Mouse (Mus musculus) right cerebral cortex, postnatal 36 days (tissue): Measurements from ENCODE around the gene Sdr42e1.
A peak's percentile ranks its signal among the peaks of the same experiment; 100 is the strongest.

Experiments
- DNase-seq, 2 experiments: peaks; one replicate each; pipeline ENCODE4 v3.0.0; 2022; ENCODE audit warnings: low spot score in 2 of 2, mixed read lengths in 1 of 2

Gene Sdr42e1

DNA sequence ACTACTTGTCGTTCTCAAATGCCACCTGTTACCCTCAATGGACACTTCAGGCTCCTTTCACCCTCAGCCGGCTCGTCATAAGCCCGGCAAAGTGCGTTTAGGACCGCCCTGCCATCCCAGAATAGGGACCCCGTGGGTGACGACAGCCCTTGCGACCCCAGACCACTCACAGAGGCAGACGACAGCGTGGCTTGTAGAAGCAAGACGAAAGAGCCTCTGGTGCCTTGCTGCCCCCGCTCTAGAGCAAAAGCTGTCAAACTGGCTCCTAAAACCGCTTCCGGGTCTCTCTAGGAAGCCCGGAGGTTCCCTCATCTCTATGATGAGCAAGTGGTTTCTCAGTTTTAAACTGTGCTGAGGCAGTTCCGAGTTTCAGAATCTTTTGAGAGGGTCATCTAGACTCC is at the start of gene Sdr42e1:
Gene Sdr42e1, minus strand, starts transcription at position 260 of the 401 bp plus-strand sequence.
- peak; percentile 9 to 20 for DNase-seq

DNA sequence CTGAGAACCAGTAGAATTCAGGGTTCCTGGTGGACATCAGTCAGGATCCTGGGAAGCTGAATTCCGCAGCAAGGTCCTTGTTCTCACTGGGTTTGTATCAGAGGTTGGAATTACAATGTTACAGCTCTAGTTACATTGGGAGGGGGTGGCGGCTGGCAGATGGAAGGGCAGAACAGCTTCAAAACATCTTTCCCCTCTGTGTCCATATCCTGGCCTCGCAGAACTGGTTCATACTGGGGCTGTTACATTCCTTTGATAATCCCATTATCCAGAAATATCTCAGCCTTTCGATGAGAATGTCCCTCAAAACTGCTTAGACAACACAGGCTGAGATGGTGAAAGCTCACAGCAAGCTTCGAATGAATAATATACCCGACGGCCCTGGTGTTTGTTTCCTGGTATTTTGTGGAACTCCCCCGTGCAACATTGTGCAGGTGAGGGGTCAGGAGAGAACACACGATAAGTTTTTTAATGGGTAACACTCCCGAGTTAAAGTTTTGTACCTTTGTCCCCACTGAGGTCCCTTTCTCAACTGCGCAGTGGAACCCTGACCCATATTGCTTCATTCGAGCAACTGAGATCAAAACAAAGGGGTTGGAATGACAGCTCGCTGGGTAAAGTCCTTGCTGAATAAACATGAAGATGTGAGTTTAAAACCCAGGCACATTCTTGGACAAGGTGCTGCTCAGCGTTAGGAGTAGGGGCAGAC is 44.8 kb upstream of the Sdr42e1 start:
- no peak for DNase-seq

DNA sequence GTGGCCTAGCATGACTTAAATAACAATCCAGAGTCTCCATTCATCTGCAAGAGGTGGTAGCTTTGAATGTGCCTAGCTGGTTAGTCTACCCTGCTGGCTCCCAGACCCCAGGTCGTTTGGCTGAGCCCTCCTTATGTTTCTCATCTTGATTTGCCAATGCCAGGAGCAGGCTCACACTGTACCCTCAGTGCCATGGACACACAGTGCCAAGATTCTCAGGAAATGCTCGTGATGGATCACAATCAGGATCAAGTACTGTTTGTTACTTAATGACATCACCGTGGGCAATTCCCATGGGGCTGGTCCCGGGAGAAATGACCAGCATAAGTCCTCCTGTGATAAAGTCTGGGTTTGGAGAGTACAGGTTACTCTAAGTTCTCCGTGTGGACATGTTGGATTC is 42.4 kb upstream of the Sdr42e1 start:
- DNase-seq = no peak

DNA sequence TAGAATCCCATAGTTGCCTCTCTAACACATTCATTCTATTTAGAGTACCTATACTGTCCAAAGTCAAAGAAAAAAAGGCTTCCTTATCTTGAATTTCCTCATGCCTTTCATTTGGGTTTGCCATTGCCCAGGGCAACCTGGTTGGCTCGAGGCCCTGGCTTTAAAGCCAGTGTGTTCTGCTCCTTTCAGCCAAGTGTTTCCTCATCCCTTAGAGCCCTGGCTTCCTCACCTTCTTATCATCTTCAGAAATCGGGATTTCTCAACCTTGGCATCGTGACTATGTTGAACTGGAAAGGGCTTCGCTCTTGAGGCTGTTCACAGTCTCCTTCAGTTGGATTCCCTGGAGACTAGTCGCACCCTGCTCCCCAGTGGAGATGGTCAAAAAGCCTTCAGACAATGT is 41.1 kb upstream of the Sdr42e1 start:
- DNase-seq = no peak

DNA sequence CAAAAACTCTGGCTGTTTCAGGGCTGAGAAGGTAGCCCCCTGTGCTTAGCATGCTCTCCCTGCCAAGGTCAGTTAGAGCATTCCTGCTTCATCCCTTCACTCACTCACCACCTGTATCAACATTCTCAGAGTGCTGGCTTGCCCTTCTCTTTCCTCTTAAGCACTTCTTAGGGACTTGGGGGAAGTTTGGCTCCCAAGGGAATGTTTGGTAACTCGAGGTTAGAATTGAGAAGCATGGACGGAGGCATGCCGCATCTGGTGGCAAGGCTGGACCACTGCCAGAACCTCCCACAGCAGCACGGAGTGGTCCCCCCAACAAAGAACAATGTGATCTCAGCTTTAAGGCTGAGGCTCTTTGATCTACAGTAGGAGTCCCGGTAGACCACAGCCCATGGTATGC is 38.7 kb upstream of the Sdr42e1 start:
- no peak for DNase-seq

DNA sequence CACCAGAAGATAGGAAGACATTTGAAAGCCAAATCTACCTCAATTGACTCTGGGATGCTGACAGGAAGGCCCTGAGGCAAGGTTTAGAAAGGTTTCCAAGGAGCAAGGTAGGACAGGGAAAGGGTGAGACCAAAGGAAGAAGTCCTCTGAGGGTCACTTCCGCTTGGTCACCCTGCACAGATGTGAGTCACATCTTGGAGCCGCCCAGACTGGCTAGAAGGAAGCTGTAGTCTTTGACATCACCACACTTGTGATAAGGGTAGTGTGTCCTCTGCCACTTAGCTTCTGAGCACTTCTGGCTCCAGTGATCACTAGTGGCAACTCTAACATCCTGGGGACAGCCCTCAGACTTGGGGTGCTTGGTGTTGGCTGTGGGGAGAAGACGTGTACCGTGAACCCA is 32.7 kb upstream of the Sdr42e1 start:
- DNase-seq = no peak

DNA sequence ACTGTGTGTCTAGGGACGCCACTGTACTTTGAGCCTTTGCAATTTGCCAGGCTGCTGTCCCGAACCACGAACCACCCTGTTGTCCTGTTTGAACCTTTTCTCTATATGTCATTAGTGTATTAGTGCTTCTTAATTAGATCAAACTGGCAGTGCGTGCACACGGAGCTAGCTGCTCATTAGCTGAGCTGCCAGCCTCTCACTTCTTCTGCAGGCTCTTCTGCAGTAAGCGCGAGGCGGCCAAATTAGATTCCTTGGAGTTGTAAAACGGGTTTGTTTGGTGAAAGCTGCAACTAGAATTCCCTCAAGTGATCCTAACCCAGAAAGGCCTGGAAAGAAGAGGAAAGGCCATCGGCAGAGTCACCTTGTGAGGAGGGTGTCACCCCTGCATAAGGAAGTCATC is 29.2 kb upstream of the Sdr42e1 start:
- DNase-seq = no peak

DNA sequence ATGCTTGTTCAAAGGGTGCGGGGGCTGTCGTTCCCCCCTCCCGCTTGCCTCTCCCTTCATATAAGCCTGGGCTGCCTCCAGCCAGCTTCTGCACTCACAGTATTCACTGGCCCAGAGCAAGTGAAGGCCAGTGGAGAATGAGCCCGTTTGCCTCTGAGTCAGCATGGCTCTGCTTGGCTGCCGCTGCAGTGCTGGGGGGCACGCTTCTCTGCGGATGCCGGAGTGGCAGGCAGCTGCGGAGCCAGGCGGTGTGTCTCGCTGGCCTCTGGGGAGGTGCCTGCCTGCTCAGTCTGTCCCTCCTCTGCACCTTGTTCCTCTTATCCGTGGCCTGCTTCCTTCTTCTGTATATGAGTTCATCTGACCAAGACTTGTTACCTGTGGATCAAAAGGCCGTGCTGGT is 28.4 kb upstream of the Sdr42e1 start, which contains the start of gene Hsd17b2:
Gene Hsd17b2, plus strand, starts transcription at position 46 of the 400 bp plus-strand sequence.
- no peak for DNase-seq

DNA sequence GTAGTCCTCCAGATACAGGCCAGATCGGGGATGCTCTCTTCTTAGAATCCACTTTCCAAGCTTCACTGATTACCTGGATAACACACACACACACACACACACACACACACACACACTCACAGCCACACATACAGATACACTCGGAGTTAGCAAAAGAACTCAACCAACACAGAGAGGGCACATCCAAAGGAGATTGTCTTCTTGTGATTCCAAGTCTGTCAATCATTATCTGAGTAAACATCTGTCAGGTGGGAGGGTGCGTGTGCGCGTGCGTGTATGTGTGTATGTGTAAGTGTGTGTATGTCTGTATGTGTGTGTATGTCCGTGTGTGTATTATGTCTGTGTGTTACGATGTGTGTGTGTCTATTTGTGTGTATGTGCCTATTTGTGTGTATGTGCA is 27.8 kb upstream of the Sdr42e1 start:
- DNase-seq = no peak

DNA sequence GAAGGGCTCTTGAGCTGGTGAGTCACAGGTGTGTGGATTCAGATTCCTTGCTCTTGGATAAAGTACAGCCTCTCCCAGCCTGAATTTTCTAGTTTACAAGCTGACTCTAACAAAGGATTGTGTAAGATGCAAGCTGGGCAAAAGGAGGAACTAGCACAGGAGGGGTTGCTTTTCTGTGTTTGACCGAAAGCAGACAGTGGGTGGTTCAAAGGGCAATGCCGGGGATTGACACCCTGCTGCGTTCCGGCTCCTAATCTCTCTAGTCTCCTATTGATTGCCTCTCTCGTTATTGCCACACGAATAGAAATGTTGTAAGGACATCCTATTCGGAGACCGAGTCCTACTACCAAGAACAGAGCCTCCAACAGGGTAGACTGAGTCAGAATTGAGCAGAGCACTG is 27.2 kb upstream of the Sdr42e1 start:
- DNase-seq = no peak

DNA sequence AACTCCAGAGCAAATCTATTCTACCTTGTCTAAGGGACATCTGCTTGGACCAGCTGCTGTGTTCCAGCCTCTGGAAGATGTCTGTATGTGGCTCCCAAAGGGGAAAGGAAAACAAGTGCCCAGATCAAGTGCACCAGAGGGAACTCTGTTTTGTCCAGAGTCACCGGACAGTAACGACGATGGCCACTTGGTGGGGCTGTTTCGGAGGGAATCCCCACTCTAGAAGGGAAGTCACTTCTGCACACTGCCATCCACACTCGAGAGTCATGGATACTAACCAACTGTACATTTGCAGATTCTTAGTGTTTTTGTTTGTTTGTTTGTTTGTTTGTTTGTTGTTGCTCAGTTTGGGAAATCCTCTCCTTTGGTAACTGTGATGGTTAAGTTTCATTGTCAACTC is 23.8 kb upstream of the Sdr42e1 start:
- no peak for DNase-seq

DNA sequence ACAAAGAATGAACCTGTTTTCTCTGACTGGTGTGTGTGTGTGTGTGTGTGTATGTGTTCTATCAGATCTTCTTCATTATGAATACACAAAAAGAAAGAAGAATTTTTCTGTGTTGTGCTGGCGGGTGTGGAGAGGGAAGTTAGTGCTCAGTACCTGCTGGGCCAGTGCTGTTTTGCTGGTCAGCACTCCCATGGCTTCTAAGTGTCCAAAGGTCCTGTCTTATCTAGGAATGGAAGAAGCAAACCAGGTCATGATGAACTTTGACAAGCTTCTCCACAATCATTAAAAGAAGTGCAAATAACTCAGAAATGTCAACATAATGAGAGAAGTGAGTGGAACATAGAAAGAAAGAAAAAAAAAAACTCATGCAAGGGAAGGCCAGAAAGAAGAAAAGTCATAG is 22.1 kb upstream of the Sdr42e1 start:
- DNase-seq = no peak

DNA sequence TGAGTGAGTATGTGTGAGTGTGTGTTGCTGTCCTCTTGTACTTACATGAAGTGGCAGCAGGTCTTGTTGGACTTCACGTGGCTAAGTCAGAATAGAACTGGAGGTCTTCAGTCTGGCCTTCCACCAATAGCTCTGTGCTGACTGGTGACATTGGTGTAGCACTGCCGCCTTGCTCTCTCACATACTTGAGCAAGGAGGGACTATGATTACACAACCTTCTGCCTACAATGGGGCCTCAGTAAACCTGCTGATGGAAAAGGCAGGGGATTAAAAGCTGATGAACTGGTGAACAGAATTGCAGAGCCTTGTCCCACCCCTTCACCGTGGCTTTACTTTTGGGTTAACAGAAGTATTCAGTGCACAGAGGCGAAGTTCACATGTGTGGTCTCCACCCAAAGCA is 18.6 kb upstream of the Sdr42e1 start:
- no peak for DNase-seq

DNA sequence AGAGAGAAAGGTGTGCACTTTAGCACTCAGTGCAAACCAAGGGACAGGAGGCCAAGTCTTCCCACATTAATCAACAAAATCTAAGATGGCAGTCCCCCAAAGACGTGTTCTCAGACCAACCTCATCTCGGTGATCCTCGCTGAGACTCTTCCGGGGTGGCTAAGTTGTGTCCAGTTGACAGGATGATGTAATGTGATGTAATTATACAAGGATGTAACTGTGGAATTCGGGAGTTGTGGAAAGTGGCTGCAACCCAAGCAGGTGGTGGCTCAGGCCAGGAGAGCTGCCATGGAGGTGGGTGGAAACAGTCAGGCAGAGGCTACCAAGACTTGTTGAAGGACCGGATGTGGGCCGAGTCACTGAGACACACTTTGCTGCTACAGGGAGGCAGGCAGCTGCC is 14.4 kb upstream of the Sdr42e1 start:
- no peak for DNase-seq

DNA sequence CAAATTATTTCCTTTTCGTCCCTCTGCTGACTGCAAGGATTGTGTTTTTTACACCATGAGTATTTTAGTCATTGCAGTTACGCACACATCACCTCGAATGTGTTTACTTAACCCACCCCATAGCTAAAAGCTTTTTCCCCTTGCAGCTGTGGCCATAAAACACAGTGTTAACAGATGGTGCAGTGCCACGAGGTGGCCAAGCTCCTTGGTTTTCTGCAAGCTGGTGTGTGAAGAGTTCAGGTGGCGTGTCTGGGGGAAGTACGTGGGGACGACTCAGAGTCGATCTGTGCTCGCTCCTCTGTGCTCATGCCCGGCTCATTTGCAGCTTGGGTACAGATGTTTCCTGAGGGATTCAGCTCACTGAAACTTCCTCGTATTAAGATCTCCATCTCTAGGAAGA is 11.0 kb upstream of the Sdr42e1 start:
- DNase-seq = no peak

DNA sequence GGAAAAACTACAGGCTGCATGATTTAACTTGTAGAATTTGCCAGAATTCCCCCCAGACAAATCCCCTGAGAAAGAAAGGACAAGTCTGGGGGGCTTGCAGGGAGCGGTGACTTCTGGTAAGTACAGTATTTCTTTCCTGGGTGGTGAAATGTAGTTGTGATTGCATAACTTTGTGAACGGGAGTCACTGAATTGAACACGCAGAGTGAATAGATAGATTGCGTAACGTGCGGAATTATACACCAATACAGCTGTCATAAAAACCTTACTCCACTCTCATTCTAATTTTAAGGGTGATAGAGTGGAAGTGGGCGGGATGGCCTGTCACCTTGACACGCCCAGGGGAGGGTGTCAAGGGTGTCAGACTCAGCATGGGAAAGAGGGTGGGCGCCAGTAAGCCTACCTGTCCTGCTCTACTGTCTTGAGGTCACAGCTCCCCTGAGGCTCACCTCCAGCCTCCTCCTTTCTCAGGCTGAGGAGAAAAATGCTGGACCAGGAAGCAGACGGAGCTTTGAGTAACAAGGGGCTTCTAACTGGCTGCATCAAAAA is 10.5 kb upstream of the Sdr42e1 start:
- DNase-seq = no peak

DNA sequence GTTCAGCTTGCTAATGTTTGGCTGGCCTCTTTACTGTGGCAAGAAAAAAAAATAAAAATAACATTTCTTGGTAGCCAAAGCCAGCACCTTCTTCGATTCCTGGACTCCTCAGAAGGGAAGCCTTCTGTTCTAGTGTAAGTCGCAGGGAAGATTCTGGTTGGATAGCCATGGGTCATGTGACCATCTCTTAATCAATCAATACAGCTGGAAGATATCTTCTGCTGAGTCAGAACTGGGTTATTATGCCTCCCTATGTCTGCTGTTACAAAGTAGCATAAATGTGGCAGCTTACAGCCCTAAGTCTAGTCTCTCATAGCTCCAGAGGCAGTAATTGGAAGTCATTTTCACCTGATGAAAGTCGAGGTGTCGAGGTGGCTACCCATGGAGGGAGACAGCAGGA is 5.2 kb upstream of the Sdr42e1 start:
- DNase-seq = no peak

DNA sequence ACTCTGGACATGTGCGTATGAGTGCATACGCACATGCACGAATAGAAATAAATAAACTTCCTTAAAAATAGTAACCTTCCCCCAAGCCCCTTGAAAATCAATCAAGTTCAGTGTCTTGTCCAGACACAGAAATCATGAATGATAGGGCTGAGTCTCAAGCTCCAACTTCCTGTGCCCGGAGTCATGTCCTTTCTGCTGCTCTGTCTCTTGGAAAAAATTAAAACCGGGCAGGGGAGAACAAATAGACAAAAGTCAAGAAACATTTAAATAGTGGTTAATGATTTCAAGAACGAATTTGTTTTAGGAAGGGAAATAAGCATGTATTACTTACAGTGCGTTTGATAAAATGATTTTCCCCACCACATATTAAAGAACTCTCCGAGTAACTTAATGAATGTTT is 3.5 kb upstream of the Sdr42e1 start:
- DNase-seq = no peak

DNA sequence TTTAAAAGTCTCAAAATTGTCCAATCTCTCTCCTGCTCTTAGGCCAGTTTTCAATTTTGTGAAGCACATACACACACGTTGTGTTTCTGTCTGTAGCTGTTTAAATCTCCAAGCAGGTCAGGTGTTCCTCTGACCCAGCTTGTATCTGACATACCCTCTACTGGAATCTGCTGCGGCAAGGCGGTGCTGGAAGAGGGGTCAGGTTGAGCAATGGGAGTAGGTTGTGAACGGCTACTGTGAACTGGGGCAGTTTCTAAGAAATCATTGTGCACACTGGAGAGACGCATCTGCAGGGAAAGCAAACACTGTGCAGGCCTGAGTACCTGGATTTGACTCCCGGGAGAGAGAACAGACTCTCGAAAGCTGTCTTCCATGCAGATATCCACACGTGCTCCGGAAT is 3.0 kb upstream of the Sdr42e1 start:
- no peak for DNase-seq

DNA sequence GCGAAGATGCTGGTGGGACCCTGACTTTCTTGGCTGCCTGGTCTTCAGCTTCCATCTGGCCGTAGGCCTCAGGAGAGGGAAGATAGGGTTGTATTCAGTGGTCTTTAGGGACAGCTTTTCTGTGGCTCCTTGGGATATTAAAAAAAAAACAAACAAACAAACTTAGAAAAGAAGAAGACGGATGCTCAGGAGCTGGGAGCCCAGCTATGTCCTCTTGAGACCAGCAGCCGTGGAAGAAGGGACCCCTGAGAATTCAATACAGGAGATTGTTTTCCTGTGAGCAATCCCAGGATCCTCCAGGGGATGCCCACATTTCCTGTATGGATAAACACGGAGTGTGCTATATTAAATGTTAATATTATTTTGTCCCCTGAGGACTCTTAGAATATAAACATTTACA is 1.7 kb upstream of the Sdr42e1 start:
- no peak for DNase-seq

DNA sequence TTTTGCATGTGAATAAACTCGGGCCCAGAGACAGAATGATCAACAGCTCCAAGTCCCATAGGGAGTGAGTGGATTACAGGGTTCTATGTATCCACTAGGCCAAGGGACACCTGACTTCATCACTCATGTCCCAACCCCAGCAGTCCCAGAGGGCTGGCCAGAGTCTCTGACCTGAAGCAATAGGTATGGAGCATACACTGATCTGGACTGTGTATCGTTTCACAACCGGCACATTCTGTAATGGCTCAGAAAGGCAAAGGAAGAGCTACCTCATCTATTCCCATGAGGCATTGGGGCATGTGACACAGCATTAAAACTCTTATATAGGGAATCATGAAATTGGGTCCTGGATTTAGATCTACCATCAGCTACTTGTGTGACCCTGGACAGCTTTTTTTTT is 931 bp downstream of the Sdr42e1 start:
- no peak for DNase-seq

DNA sequence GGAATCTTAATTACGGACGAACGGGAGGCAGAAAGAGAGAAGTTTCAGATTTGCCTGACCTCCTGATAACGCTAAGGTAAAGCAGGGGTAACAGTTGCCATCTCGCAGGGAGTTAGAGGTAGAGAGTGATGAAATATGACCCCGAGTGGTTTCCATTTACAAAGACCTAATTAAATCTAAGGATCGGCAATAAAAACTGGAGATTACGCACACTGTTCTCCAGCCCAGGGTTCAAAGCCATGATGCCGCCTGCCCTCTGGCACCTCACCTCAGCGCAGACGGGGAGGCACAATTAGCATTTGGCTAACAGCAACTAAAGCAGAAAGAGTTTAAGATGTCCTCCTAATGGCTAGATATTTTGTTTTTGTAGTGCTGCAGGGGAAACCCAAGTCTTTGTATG is 3.0 kb downstream of the Sdr42e1 start:
- DNase-seq = no peak

DNA sequence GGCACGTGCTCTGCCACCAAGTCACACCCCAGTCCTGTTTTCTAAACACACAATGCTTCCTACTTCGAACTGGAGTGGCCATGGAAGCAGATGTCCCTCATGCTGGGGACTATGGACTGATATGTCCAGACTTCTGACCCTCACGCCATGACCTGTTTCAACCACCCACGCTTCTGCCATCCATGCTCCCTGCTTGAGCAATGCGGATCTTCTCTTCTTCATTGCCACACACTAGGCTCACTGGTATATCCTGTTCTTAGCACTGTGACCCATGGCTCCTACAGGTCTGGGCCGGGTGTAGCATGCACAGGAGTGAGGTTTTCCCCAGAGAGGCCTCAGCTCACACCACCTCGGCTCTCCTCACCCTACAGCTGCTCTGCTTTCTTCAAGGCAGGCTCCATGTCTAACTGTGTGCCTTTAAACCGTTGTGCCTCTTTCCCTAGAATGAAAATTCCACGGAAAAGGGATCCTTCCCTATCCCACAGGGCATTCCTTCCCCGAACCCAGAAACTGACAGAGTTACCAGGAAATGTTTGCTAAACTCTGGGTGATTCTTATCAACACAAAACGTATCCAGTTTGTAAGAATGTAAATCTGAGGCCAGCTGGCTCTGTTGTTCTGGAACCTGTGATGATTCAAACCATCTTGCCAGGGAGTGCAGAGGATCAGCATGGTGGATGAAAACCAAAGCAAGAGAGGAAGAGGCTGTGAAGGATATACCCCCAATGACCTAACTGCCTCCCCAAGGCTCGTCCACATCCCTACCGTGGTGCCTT is 6.0 kb downstream of the Sdr42e1 start:
- DNase-seq = no peak
